Mouse (Mus musculus) liver, postnatal 0 days (tissue): ENCODE data around the gene Rgs6. TPM values are rescaled to one million over a fixed set of nuclear protein-coding genes. Genes with fewer than 3 reads are reported as not detected.

Experiments
- ATAC-seq: fragments of 200-750 bp; cut with Nextera tagmentation; 2 replicates; pipeline ENCODE4 v1.8.0; 2017; ENCODE audit warnings: mild to moderate bottlenecking, moderate library complexity
- DNase-seq: peaks from one replicate; pipeline ENCODE4 v3.0.0-alpha.2; 2016
- H3K27ac ChIP-seq: fragments of 300-500 bp; sonication (generic); 2 replicates; pipeline ENCODE4 v1.5.1; 2014; ENCODE audit warnings: antibody characterized with exemption, moderate library complexity, mild to moderate bottlenecking, low read depth
- H3K27me3 ChIP-seq: fragments of 300-500 bp; sonication (generic); 2 replicates; pipeline ENCODE4 v1.6.1; 2014; ENCODE audit warnings: low read length, control low read depth, mixed read lengths; ENCODE audit not compliant: insufficient read depth
- H3K36me3 ChIP-seq: fragments of 300-500 bp; sonication (generic); replicated peaks from 2 replicates; pipeline ENCODE4 v1.6.1; 2014; ENCODE audit warnings: mild to moderate bottlenecking, control low read depth, low read length, moderate library complexity, mixed read lengths; ENCODE audit not compliant: insufficient read depth
- H3K4me1 ChIP-seq: fragments of 300-500 bp; sonication (generic); 2 replicates; pipeline ENCODE4 v1.6.1; 2014; ENCODE audit warnings: antibody characterized with exemption, mild to moderate bottlenecking, control low read depth; ENCODE audit not compliant: insufficient read depth
- H3K4me2 ChIP-seq: fragments of 300-500 bp; sonication (generic); 2 replicates; pipeline ENCODE4 v1.6.1; 2014; ENCODE audit warnings: low read depth, mild to moderate bottlenecking, low read length, moderate library complexity, mixed read lengths
- H3K4me3 ChIP-seq: fragments of 300-500 bp; sonication (generic); 2 replicates; pipeline ENCODE4 v1.5.1; 2014; ENCODE audit warnings: low read depth, low read length
- H3K9ac ChIP-seq: fragments of 300-500 bp; sonication (generic); replicated peaks from 2 replicates; pipeline ENCODE4 v1.6.1; 2014; ENCODE audit warnings: mild to moderate bottlenecking, moderate library complexity
- H3K9me3 ChIP-seq: fragments of 300-500 bp; sonication (generic); 2 replicates; pipeline ENCODE4 v1.6.1; 2016; ENCODE audit warnings: mild to moderate bottlenecking, control low read depth, low read length, mixed read lengths
- CTCF ChIP-seq: sonication (generic); IDR thresholded peaks from 2 replicates; pipeline ENCODE4 v1.5.1; 2016; ENCODE audit warnings: antibody characterized with exemption, low read depth
- EP300 ChIP-seq: IDR thresholded peaks from 2 replicates; pipeline ENCODE4 v1.6.1; 2016; ENCODE audit warnings: antibody characterized with exemption, low read depth, mild to moderate bottlenecking
- WGBS: fragments of 180-500 bp; shearing (Covaris S2); extraction: QIAGEN DNeasy Blood & Tissue Kit; methylation state at CpG from one replicate; pipeline ENCODE4 v1.1.7; 2014; ENCODE audit not compliant: insufficient replicate concordance; 5-methylcytosine and 5-hydroxymethylcytosine counted together
- polyA plus RNA-seq: library from polyadenylated mRNA; unstranded; fragments of >200 nt; fragmentation: Nextera tagmentation; extraction: Ambion mirVana; gene quantifications from 2 replicates; pipeline ENCODE4 v1.2.1, GENCODE M21; 2015

The Rgs6 gene
- 0.09 and 0.15 TPM in 2 replicates for polyA plus RNA-seq

GRCm38 (mm10) chr12:82588017-82588416, at the start of gene Rgs6:
Gene Rgs6, plus strand, starts transcription at chr12:82588292.
- Histone ChIP-seq H3K4me2 (no peak within 1 kb of the TSS), H3K27me3 (no peaks in the 10 kb centered on the region), H3K27ac (no peak within 1 kb of the TSS), H3K4me3 (no peak within 1 kb of the TSS), H3K9ac (no peak within 1 kb of the TSS), H3K9me3 (no peaks in the 10 kb centered on the region), H3K36me3 (no peaks in the 10 kb centered on the region), H3K4me1 (no peaks in the 10 kb centered on the region)
- TF ChIP-seq EP300, result no peak
- no peak for TF ChIP-seq CTCF
- WGBS, result 68% methylated on average over 2 of the region's 2 CpGs
- DNase-seq (no peak), ATAC-seq (no peak)

GRCm38 (mm10) chr12:82547127-82547526, 41.0 kb upstream of the Rgs6 start:
- ATAC-seq, result no peak
- no peak overlapping the region for H3K27ac ChIP-seq
- WGBS, result 74% methylated on average over 4 of the region's 4 CpGs

GRCm38 (mm10) chr12:82549228-82549627, 38.9 kb upstream of the Rgs6 start:
- no peaks in the 10 kb centered on the region for H3K36me3 ChIP-seq
- TF ChIP-seq EP300, result no peak
- TF ChIP-seq CTCF, result no peak
- H3K27ac ChIP-seq, result no peak overlapping the region
- 69% methylated on average over 6 of the region's 6 CpGs for WGBS
- no peaks in the 10 kb centered on the region for H3K4me1 ChIP-seq
- no peak overlapping the region for H3K9ac ChIP-seq
- no peaks in the 10 kb centered on the region for H3K27me3 ChIP-seq
- H3K9me3 ChIP-seq, result no peaks in the 10 kb centered on the region; the same call in 1 of the 2 replicates
- no peak overlapping the region for H3K4me3 ChIP-seq
- DNase-seq (no peak), ATAC-seq (no peak)
- H3K4me2 ChIP-seq, result no peak overlapping the region

More at GRCm38 (mm10) chr12:82547127-82547526, 41.0 kb upstream of the Rgs6 start:
- no peaks in the 10 kb centered on the region; the same call in 1 of the 2 replicates for H3K9me3 ChIP-seq
- no peaks in the 10 kb centered on the region for H3K36me3 ChIP-seq
- DNase-seq, result no peak
- no peak overlapping the region for H3K9ac ChIP-seq
- TF ChIP-seq CTCF, result no peak
- no peak for TF ChIP-seq EP300
- no peaks in the 10 kb centered on the region for H3K4me1 ChIP-seq
- H3K27me3 ChIP-seq, result no peaks in the 10 kb centered on the region
- no peak overlapping the region for H3K4me2 ChIP-seq
- no peak overlapping the region for H3K4me3 ChIP-seq

GRCm38 (mm10) chr12:82550076-82550475, 38.0 kb upstream of the Rgs6 start:
- Histone ChIP-seq H3K27me3 (no peaks in the 10 kb centered on the region), H3K4me2 (no peak overlapping the region), H3K4me1 (no peaks in the 10 kb centered on the region), H3K9me3 (no peaks in the 10 kb centered on the region; the same call in 1 of the 2 replicates), H3K27ac (no peak overlapping the region), H3K9ac (no peak overlapping the region), H3K4me3 (no peak overlapping the region), H3K36me3 (no peaks in the 10 kb centered on the region)
- 76% methylated on average over 7 of the region's 7 CpGs for WGBS
- no peak for TF ChIP-seq EP300
- TF ChIP-seq CTCF, result no peak
- no peak for DNase-seq
- no peak for ATAC-seq

- H3K9ac ChIP-seq, result no peak overlapping the region
- H3K27me3 ChIP-seq, result no peaks in the 10 kb centered on the region
- H3K27ac ChIP-seq, result no peak overlapping the region
- 76% methylated on average over 5 of the region's 5 CpGs for WGBS
- no peaks in the 10 kb centered on the region for H3K4me1 ChIP-seq
- no peaks in the 10 kb centered on the region; the same call in 1 of the 2 replicates for H3K9me3 ChIP-seq
- H3K4me2 ChIP-seq, result no peak overlapping the region
- ATAC-seq, result no peak
- no peak for TF ChIP-seq CTCF
- no peak for TF ChIP-seq EP300
- no peak overlapping the region for H3K4me3 ChIP-seq
- DNase-seq, result no peak
- no peaks in the 10 kb centered on the region for H3K36me3 ChIP-seq
Observed at GRCm38 (mm10) chr12:82552376-82552775, 35.7 kb upstream of the Rgs6 start.

- ATAC-seq, result no peak
- H3K27ac ChIP-seq, result no peak overlapping the region
- no peak for DNase-seq
- H3K9me3 ChIP-seq, result no peaks in the 10 kb centered on the region
- H3K4me1 ChIP-seq, result no peaks in the 10 kb centered on the region
- no peaks in the 10 kb centered on the region for H3K27me3 ChIP-seq
- H3K36me3 ChIP-seq, result no peaks in the 10 kb centered on the region
- no peak overlapping the region for H3K9ac ChIP-seq
- TF ChIP-seq CTCF (no peak), EP300 (no peak)
- H3K4me3 ChIP-seq, result no peak overlapping the region
- no peak overlapping the region for H3K4me2 ChIP-seq
Observed at GRCm38 (mm10) chr12:82562916-82563315, 25.2 kb upstream of the Rgs6 start.

- WGBS, result 93% methylated on average over 1 of the region's 1 CpGs
- Histone ChIP-seq H3K4me1 (no peaks in the 10 kb centered on the region), H3K9me3 (no peaks in the 10 kb centered on the region), H3K27ac (no peak overlapping the region), H3K4me2 (no peak overlapping the region), H3K27me3 (no peaks in the 10 kb centered on the region), H3K36me3 (no peaks in the 10 kb centered on the region), H3K9ac (no peak overlapping the region), H3K4me3 (no peak overlapping the region)
- TF ChIP-seq EP300, result no peak
- TF ChIP-seq CTCF, result 0 out of 2 replicates have a peak, but pooled peaks have one; percentile 8
- DNase-seq (no peak), ATAC-seq (no peak)
Observed at GRCm38 (mm10) chr12:82568370-82568769, 19.7 kb upstream of the Rgs6 start.
